Mouse (Mus musculus) liver, postnatal 0 days (tissue): ENCODE results near the gene Rer1. TPM values are rescaled to one million over a fixed set of nuclear protein-coding genes. Genes with fewer than 3 reads are reported as not detected.

Source experiments
- ATAC-seq: fragments of 200-750 bp; cut with Nextera tagmentation; 2 replicates; pipeline ENCODE4 v1.8.0; 2017; ENCODE audit warnings: mild to moderate bottlenecking, moderate library complexity
- DNase-seq: peaks from one replicate; pipeline ENCODE4 v3.0.0-alpha.2; 2016
- H3K27ac ChIP-seq: fragments of 300-500 bp; sonication (generic); 2 replicates; pipeline ENCODE4 v1.5.1; 2014; ENCODE audit warnings: antibody characterized with exemption, moderate library complexity, mild to moderate bottlenecking, low read depth
- H3K27me3 ChIP-seq: fragments of 300-500 bp; sonication (generic); 2 replicates; pipeline ENCODE4 v1.6.1; 2014; ENCODE audit warnings: low read length, control low read depth, mixed read lengths; ENCODE audit not compliant: insufficient read depth
- H3K36me3 ChIP-seq: fragments of 300-500 bp; sonication (generic); replicated peaks from 2 replicates; pipeline ENCODE4 v1.6.1; 2014; ENCODE audit warnings: mild to moderate bottlenecking, control low read depth, low read length, moderate library complexity, mixed read lengths; ENCODE audit not compliant: insufficient read depth
- H3K4me1 ChIP-seq: fragments of 300-500 bp; sonication (generic); 2 replicates; pipeline ENCODE4 v1.6.1; 2014; ENCODE audit warnings: antibody characterized with exemption, mild to moderate bottlenecking, control low read depth; ENCODE audit not compliant: insufficient read depth
- H3K4me2 ChIP-seq: fragments of 300-500 bp; sonication (generic); 2 replicates; pipeline ENCODE4 v1.6.1; 2014; ENCODE audit warnings: low read depth, mild to moderate bottlenecking, low read length, moderate library complexity, mixed read lengths
- H3K4me3 ChIP-seq: fragments of 300-500 bp; sonication (generic); 2 replicates; pipeline ENCODE4 v1.5.1; 2014; ENCODE audit warnings: low read depth, low read length
- H3K9ac ChIP-seq: fragments of 300-500 bp; sonication (generic); replicated peaks from 2 replicates; pipeline ENCODE4 v1.6.1; 2014; ENCODE audit warnings: mild to moderate bottlenecking, moderate library complexity
- H3K9me3 ChIP-seq: fragments of 300-500 bp; sonication (generic); 2 replicates; pipeline ENCODE4 v1.6.1; 2016; ENCODE audit warnings: mild to moderate bottlenecking, control low read depth, low read length, mixed read lengths
- CTCF ChIP-seq: sonication (generic); IDR thresholded peaks from 2 replicates; pipeline ENCODE4 v1.5.1; 2016; ENCODE audit warnings: antibody characterized with exemption, low read depth
- EP300 ChIP-seq: IDR thresholded peaks from 2 replicates; pipeline ENCODE4 v1.6.1; 2016; ENCODE audit warnings: antibody characterized with exemption, low read depth, mild to moderate bottlenecking
- WGBS: fragments of 180-500 bp; shearing (Covaris S2); extraction: QIAGEN DNeasy Blood & Tissue Kit; methylation state at CpG from one replicate; pipeline ENCODE4 v1.1.7; 2014; ENCODE audit not compliant: insufficient replicate concordance; 5-methylcytosine and 5-hydroxymethylcytosine counted together
- polyA plus RNA-seq: library from polyadenylated mRNA; unstranded; fragments of >200 nt; fragmentation: Nextera tagmentation; extraction: Ambion mirVana; gene quantifications from 2 replicates; pipeline ENCODE4 v1.2.1, GENCODE M21; 2015

Rer1 gene
- polyA plus RNA-seq, 1 experiment from 2014 or later, result 111 TPM

GRCm38 (mm10) chr4:155129132-155129917, 43.1 kb upstream of the Rer1 start:
- no peaks in the 10 kb centered on the region for H3K9me3 ChIP-seq
- no peaks in the 10 kb centered on the region for H3K27me3 ChIP-seq
- no peak overlapping the region for H3K4me3 ChIP-seq
- no peaks in the 10 kb centered on the region for H3K36me3 ChIP-seq
- 89% methylated on average over 10 of the region's 10 CpGs for WGBS
- no peak for TF ChIP-seq EP300
- peak; percentile 64 for TF ChIP-seq CTCF
- no peak overlapping the region for H3K9ac ChIP-seq
- ATAC-seq (0 out of 2 replicates have a peak, but pooled peaks have one; percentile 21), DNase-seq (peak; percentile 48)
- no peak overlapping the region for H3K4me2 ChIP-seq
- no peak overlapping the region for H3K27ac ChIP-seq
- H3K4me1 ChIP-seq, result peaks cover 13% of the 10 kb centered on the region

GRCm38 (mm10) chr4:155128411-155128810, 42.2 kb upstream of the Rer1 start:
- DNase-seq (no peak), ATAC-seq (no peak)
- WGBS, result 85% methylated on average over 15 of the region's 15 CpGs

GRCm38 (mm10) chr4:155126602-155127372, 40.6 kb upstream of the Rer1 start:
- H3K9me3 ChIP-seq, result no peaks in the 10 kb centered on the region
- H3K4me3 ChIP-seq, result no peak overlapping the region
- H3K36me3 ChIP-seq, result no peaks in the 10 kb centered on the region
- no peaks in the 10 kb centered on the region for H3K27me3 ChIP-seq
- no peak overlapping the region for H3K4me2 ChIP-seq
- DNase-seq (no peak), ATAC-seq (peak; percentile 41)
- H3K4me1 ChIP-seq, result peaks cover 21% of the 10 kb centered on the region
- TF ChIP-seq EP300, result no peak
- TF ChIP-seq CTCF, result no peak
- H3K27ac ChIP-seq, result no peak overlapping the region
- 68% methylated on average over 7 of the region's 7 CpGs for WGBS
- no peak overlapping the region for H3K9ac ChIP-seq

More at GRCm38 (mm10) chr4:155128411-155128810, 42.2 kb upstream of the Rer1 start:
- Histone ChIP-seq H3K27me3 (no peaks in the 10 kb centered on the region), H3K4me3 (no peak overlapping the region), H3K36me3 (no peaks in the 10 kb centered on the region), H3K4me2 (no peak overlapping the region), H3K9me3 (no peaks in the 10 kb centered on the region), H3K27ac (no peak overlapping the region), H3K4me1 (peaks cover 13% of the 10 kb centered on the region), H3K9ac (no peak overlapping the region)
- no peak for TF ChIP-seq EP300
- no peak for TF ChIP-seq CTCF

- no peak overlapping the region for H3K4me2 ChIP-seq
- H3K36me3 ChIP-seq, result no peaks in the 10 kb centered on the region
- H3K9me3 ChIP-seq, result no peaks in the 10 kb centered on the region
- peaks cover 26% of the 10 kb centered on the region for H3K4me1 ChIP-seq
- H3K9ac ChIP-seq, result no peak overlapping the region
- no peaks in the 10 kb centered on the region for H3K27me3 ChIP-seq
- WGBS, result 69% methylated on average over 5 of the region's 5 CpGs
- no peak for DNase-seq
- no peak for TF ChIP-seq CTCF
- TF ChIP-seq EP300, result no peak
- no peak overlapping the region for H3K27ac ChIP-seq
- peak; percentile 20; the same call in 1 of the 2 replicates for ATAC-seq
- H3K4me3 ChIP-seq, result no peak overlapping the region
Observed at GRCm38 (mm10) chr4:155126194-155126593, 40.0 kb upstream of the Rer1 start.

- Histone ChIP-seq H3K9me3 (no peaks in the 10 kb centered on the region), H3K36me3 (no peaks in the 10 kb centered on the region), H3K27me3 (no peaks in the 10 kb centered on the region), H3K9ac (no peak overlapping the region), H3K4me3 (no peak overlapping the region), H3K4me1 (peaks cover 35% of the 10 kb centered on the region), H3K27ac (no peak overlapping the region), H3K4me2 (no peak overlapping the region)
- no peak for ATAC-seq
- DNase-seq, result no peak
- TF ChIP-seq EP300 (no peak), CTCF (no peak)
- 23% methylated on average over 7 of the region's 7 CpGs for WGBS
Observed at GRCm38 (mm10) chr4:155125310-155125709, 39.1 kb upstream of the Rer1 start.

- Histone ChIP-seq H3K9me3 (no peaks in the 10 kb centered on the region), H3K4me1 (peaks cover 42% of the 10 kb centered on the region), H3K36me3 (no peaks in the 10 kb centered on the region), H3K27me3 (no peaks in the 10 kb centered on the region), H3K4me3 (no peak overlapping the region), H3K27ac (no peak overlapping the region), H3K4me2 (no peak overlapping the region), H3K9ac (no peak overlapping the region)
- no peak for ATAC-seq
- TF ChIP-seq EP300 (no peak), CTCF (0 out of 2 replicates have a peak, but pooled peaks have one; percentile 3)
- 77% methylated on average over 9 of the region's 9 CpGs for WGBS
- DNase-seq, result no peak
Observed at GRCm38 (mm10) chr4:155123868-155124534, 37.8 kb upstream of the Rer1 start.
